In genomic region chr6:75782680-75783079, GRCm38 (mm10) we compare ENCODE assay signal across 22 mouse cellular contexts.
DNase-seq lines count a peak whose midpoint lies in the region; ATAC-seq lines count a peak whose summit lies in the region.
"Had no signal": no experiment of that assay in that cellular context is flagged by ENCODE, and none has a peak within 500 bp of the region (broad histone marks: within the 10 kb centered on the region; RNA-seq: fewer than 3 reads in every experiment).

No protein-coding gene starts in this region.

- H3K27ac ChIP-seq in heart, embryonic 11.5 days (ENCODE audit: low read depth, low read length) = no peak overlapping the region
- no peak overlapping the region for H3K27ac ChIP-seq in hindbrain, embryonic 11.5 days (ENCODE audit: low read depth, low read length)
- H3K27ac ChIP-seq in hindbrain, embryonic 16.5 days (ENCODE audit: low read depth, low read length) = no peak overlapping the region
- H3K27ac ChIP-seq in midbrain, embryonic 13.5 days = no peak overlapping the region
- H3K27ac ChIP-seq in midbrain, embryonic 16.5 days (ENCODE audit: low read length) = no peak overlapping the region
- H3K27ac ChIP-seq in neural tube, embryonic 13.5 days (replicated peaks) = no peak overlapping the region
- H3K27ac ChIP-seq: embryonic facial prominence, embryonic 15.5 days; forebrain, embryonic 12.5 days; liver, embryonic 12.5 days; stomach, postnatal 0 days had no signal

- H3K9me3 ChIP-seq in heart, embryonic 11.5 days (replicated peaks; ENCODE audit: control insufficient read depth, low read length) = no peaks in the 10 kb centered on the region
- no peaks in the 10 kb centered on the region for H3K9me3 ChIP-seq in hindbrain, embryonic 11.5 days (ENCODE audit: control insufficient read depth, low read length)
- no peaks in the 10 kb centered on the region for H3K9me3 ChIP-seq in hindbrain, embryonic 16.5 days (ENCODE audit: control insufficient read depth, low read length)
- H3K9me3 ChIP-seq in midbrain, embryonic 13.5 days = no peaks in the 10 kb centered on the region
- 0 out of 2 replicates have a peak, but pooled peaks cover 3% of the 10 kb centered on the region for H3K9me3 ChIP-seq in midbrain, embryonic 16.5 days (replicated peaks; ENCODE audit: control insufficient read depth, low read length, poor library complexity, severe bottlenecking)
- no peaks in the 10 kb centered on the region for H3K9me3 ChIP-seq in neural tube, embryonic 13.5 days
- H3K9me3 ChIP-seq: embryonic facial prominence, embryonic 15.5 days; forebrain, embryonic 12.5 days; liver, embryonic 12.5 days had no signal

- H3K4me3 ChIP-seq in heart, embryonic 11.5 days (ENCODE audit: low read depth, low read length) = 0 out of 2 replicates have a peak overlapping the region, but pooled peaks have one; percentile 5
- H3K4me3 ChIP-seq in hindbrain, embryonic 11.5 days (ENCODE audit: low read depth, low read length) = no peak overlapping the region
- H3K4me3 ChIP-seq in hindbrain, embryonic 16.5 days (ENCODE audit: low read length) = no peak overlapping the region
- H3K4me3 ChIP-seq in midbrain, embryonic 13.5 days (replicated peaks) = no peak overlapping the region
- H3K4me3 ChIP-seq in midbrain, embryonic 16.5 days (ENCODE audit: low read depth, low read length) = no peak overlapping the region
- no peak overlapping the region for H3K4me3 ChIP-seq in neural tube, embryonic 13.5 days
- H3K4me3 ChIP-seq: embryonic facial prominence, embryonic 15.5 days; forebrain, embryonic 12.5 days; liver, embryonic 12.5 days had no signal

- DNase-seq in heart, adult 18-20 months = no peak
- DNase-seq in hindbrain, embryonic 11.5 days (ENCODE audit: low spot score) = no peak
- DNase-seq: adrenal gland, postnatal 36 days; cerebellum, adult 2 months; gastrocnemius, postnatal 36 days; kidney, adult 8-10 months; layer of hippocampus, postnatal 36 days; lung, embryonic 14.5 days; lung, postnatal 4 days; thymus, postnatal 25 days had no signal

- H3K27me3 ChIP-seq in heart, embryonic 11.5 days (ENCODE audit: control insufficient read depth, insufficient read depth, low read length) = no peaks in the 10 kb centered on the region
- no peaks in the 10 kb centered on the region for H3K27me3 ChIP-seq in hindbrain, embryonic 11.5 days (ENCODE audit: control insufficient read depth, insufficient read depth, low read length)
- H3K27me3 ChIP-seq in hindbrain, embryonic 16.5 days (replicated peaks; ENCODE audit: control insufficient read depth, insufficient read depth, low read length) = no peaks in the 10 kb centered on the region
- H3K27me3 ChIP-seq in midbrain, embryonic 13.5 days = no peaks in the 10 kb centered on the region
- no peaks in the 10 kb centered on the region for H3K27me3 ChIP-seq in midbrain, embryonic 16.5 days (ENCODE audit: control insufficient read depth, insufficient read depth, low read depth, low read length)
- H3K27me3 ChIP-seq in neural tube, embryonic 13.5 days = no peaks in the 10 kb centered on the region
- H3K27me3 ChIP-seq: embryonic facial prominence, embryonic 15.5 days; forebrain, embryonic 12.5 days; liver, embryonic 12.5 days; Patski had no signal

- H3K4me1 ChIP-seq in heart, embryonic 11.5 days (ENCODE audit: control insufficient read depth, insufficient read depth, low read length) = no peaks in the 10 kb centered on the region
- H3K4me1 ChIP-seq in hindbrain, embryonic 11.5 days (replicated peaks; ENCODE audit: control insufficient read depth, insufficient read depth, low read length) = no peaks in the 10 kb centered on the region
- no peaks in the 10 kb centered on the region for H3K4me1 ChIP-seq in hindbrain, embryonic 16.5 days (ENCODE audit: control insufficient read depth, insufficient read depth, low read depth, low read length)
- H3K4me1 ChIP-seq in midbrain, embryonic 13.5 days (replicated peaks) = no peaks in the 10 kb centered on the region
- H3K4me1 ChIP-seq in midbrain, embryonic 16.5 days (ENCODE audit: control insufficient read depth, insufficient read depth, low read length) = no peaks in the 10 kb centered on the region
- no peaks in the 10 kb centered on the region for H3K4me1 ChIP-seq in neural tube, embryonic 13.5 days (replicated peaks)
- H3K4me1 ChIP-seq: embryonic facial prominence, embryonic 15.5 days; forebrain, embryonic 12.5 days; liver, embryonic 12.5 days had no signal

- 48% methylated on average over 20 of the region's 20 CpGs for WGBS in heart, embryonic 11.5 days (ENCODE audit: insufficient replicate concordance)
- WGBS in hindbrain, embryonic 11.5 days = 66% methylated on average over 20 of the region's 20 CpGs
- 61% methylated on average over 20 of the region's 20 CpGs for WGBS in hindbrain, embryonic 16.5 days
- WGBS in midbrain, embryonic 13.5 days = 62% methylated on average over 20 of the region's 20 CpGs
- 63% methylated on average over 20 of the region's 20 CpGs for WGBS in midbrain, embryonic 16.5 days
- WGBS in neural tube, embryonic 13.5 days = 66% methylated on average over 20 of the region's 20 CpGs

- H3K36me3 ChIP-seq in heart, embryonic 11.5 days (ENCODE audit: control insufficient read depth, insufficient read depth, low read length) = no peaks in the 10 kb centered on the region
- no peaks in the 10 kb centered on the region for H3K36me3 ChIP-seq in hindbrain, embryonic 11.5 days (ENCODE audit: control insufficient read depth, insufficient read depth, low read length)
- no peaks in the 10 kb centered on the region for H3K36me3 ChIP-seq in hindbrain, embryonic 16.5 days (ENCODE audit: control insufficient read depth, insufficient read depth, low read length)
- no peaks in the 10 kb centered on the region for H3K36me3 ChIP-seq in midbrain, embryonic 13.5 days
- H3K36me3 ChIP-seq in midbrain, embryonic 16.5 days (ENCODE audit: control insufficient read depth, insufficient read depth, low read length) = no peaks in the 10 kb centered on the region
- no peaks in the 10 kb centered on the region for H3K36me3 ChIP-seq in neural tube, embryonic 13.5 days
- H3K36me3 ChIP-seq: embryonic facial prominence, embryonic 15.5 days; forebrain, embryonic 12.5 days; liver, embryonic 12.5 days had no signal

- ATAC-seq in heart, embryonic 11.5 days (replicated peaks; ENCODE audit: insufficient number of reproducible peaks, low FRiP score, low TSS enrichment) = no peak
- ATAC-seq in hindbrain, embryonic 11.5 days (ENCODE audit: low FRiP score) = peak; percentile 54; the same call in 1 of the 2 replicates
- ATAC-seq in hindbrain, embryonic 16.5 days = no peak
- 0 out of 2 replicates have a peak, but pooled peaks have one; percentile 45 for ATAC-seq in midbrain, embryonic 13.5 days
- no peak for ATAC-seq in midbrain, embryonic 16.5 days
- no peak for ATAC-seq in neural tube, embryonic 13.5 days (ENCODE audit: low read depth)
- ATAC-seq in megakaryocyte-erythroid progenitor cell, adult 5-6 weeks (replicated peaks; ENCODE audit: low FRiP score, low TSS enrichment, poor library complexity, severe bottlenecking) = no peak
- ATAC-seq: inflammation-experienced regulatory T-cells, adult 6 months; liver, embryonic 12.5 days; Patski had no signal

- peak overlapping the region; percentile 39 for H3K4me2 ChIP-seq in heart, embryonic 11.5 days
- H3K4me2 ChIP-seq in hindbrain, embryonic 11.5 days (replicated peaks; ENCODE audit: low read depth, low read length) = no peak overlapping the region
- no peak overlapping the region for H3K4me2 ChIP-seq in hindbrain, embryonic 16.5 days (ENCODE audit: low read length)
- no peak overlapping the region; the same call in 1 of the 2 replicates for H3K4me2 ChIP-seq in midbrain, embryonic 13.5 days (replicated peaks)
- H3K4me2 ChIP-seq in midbrain, embryonic 16.5 days (ENCODE audit: low read length) = no peak overlapping the region
- peak overlapping the region; percentile 28; the same call in 1 of the 2 replicates for H3K4me2 ChIP-seq in neural tube, embryonic 13.5 days
- H3K4me2 ChIP-seq: embryonic facial prominence, embryonic 15.5 days; forebrain, embryonic 12.5 days; liver, embryonic 12.5 days; lung, embryonic 14.5 days had no signal

- H3K9ac ChIP-seq in heart, embryonic 11.5 days (ENCODE audit: low read depth, low read length) = no peak overlapping the region
- no peak overlapping the region for H3K9ac ChIP-seq in hindbrain, embryonic 11.5 days (ENCODE audit: low read depth, low read length)
- H3K9ac ChIP-seq in hindbrain, embryonic 16.5 days (ENCODE audit: low read depth, low read length) = no peak overlapping the region
- H3K9ac ChIP-seq in midbrain, embryonic 13.5 days (replicated peaks) = no peak overlapping the region
- H3K9ac ChIP-seq in midbrain, embryonic 16.5 days (ENCODE audit: low read depth, low read length) = no peak overlapping the region
- H3K9ac ChIP-seq in neural tube, embryonic 13.5 days = no peak overlapping the region
- H3K9ac ChIP-seq: embryonic facial prominence, embryonic 15.5 days; forebrain, embryonic 12.5 days; liver, embryonic 12.5 days; lung, embryonic 14.5 days had no signal

Comparison
In these comparisons a context has a peak if more than half of its experiments do, and no peak if none do; other contexts are left out.
1. ATAC-seq: peak in hindbrain, embryonic 11.5 days (single experiment) and midbrain, embryonic 13.5 days (single experiment); none in heart, embryonic 11.5 days (single experiment), hindbrain, embryonic 16.5 days (single experiment), midbrain, embryonic 16.5 days (single experiment), neural tube, embryonic 13.5 days (single experiment) and megakaryocyte-erythroid progenitor cell, adult 5-6 weeks (single experiment).
2. H3K4me2 ChIP-seq: peak in heart, embryonic 11.5 days (single experiment) and neural tube, embryonic 13.5 days (single experiment); none in hindbrain, embryonic 11.5 days (single experiment), hindbrain, embryonic 16.5 days (single experiment), midbrain, embryonic 13.5 days (single experiment) and midbrain, embryonic 16.5 days (single experiment).